Mouse (Mus musculus) stomach, embryonic 15.5 days (tissue): ENCODE data around the gene Mx1. TPM values are rescaled to one million over a fixed set of nuclear protein-coding genes. Genes with fewer than 3 reads are reported as not detected.

Experiments
- ATAC-seq: fragments of 200-750 bp; cut with Nextera tagmentation; 2 replicates; pipeline ENCODE4 v1.8.0; 2017; ENCODE audit warnings: low read depth, moderate number of reproducible peaks, moderate TSS enrichment; ENCODE audit not compliant: insufficient read depth, low FRiP score
- H3K27ac ChIP-seq: fragments of 300-500 bp; sonication (generic); 2 replicates; pipeline ENCODE4 v1.5.1; 2015; ENCODE audit warnings: mild to moderate bottlenecking, inconsistent platforms
- H3K27me3 ChIP-seq: fragments of 300-500 bp; sonication (generic); replicated peaks from 2 replicates; pipeline ENCODE4 v1.6.1; 2015; ENCODE audit warnings: inconsistent platforms
- H3K36me3 ChIP-seq: fragments of 300-500 bp; sonication (generic); 2 replicates; pipeline ENCODE4 v1.6.1; 2015; ENCODE audit warnings: inconsistent platforms
- H3K4me1 ChIP-seq: fragments of 300-500 bp; sonication (generic); 2 replicates; pipeline ENCODE4 v1.6.1; 2015; ENCODE audit warnings: inconsistent platforms
- H3K4me2 ChIP-seq: fragments of 300-500 bp; sonication (generic); 2 replicates; pipeline ENCODE4 v1.6.1; 2015; ENCODE audit warnings: mild to moderate bottlenecking, inconsistent platforms
- H3K4me3 ChIP-seq: fragments of 300-500 bp; sonication (generic); replicated peaks from 2 replicates; pipeline ENCODE4 v1.5.1; 2015; ENCODE audit warnings: inconsistent platforms
- H3K9ac ChIP-seq: fragments of 300-500 bp; sonication (generic); 2 replicates; pipeline ENCODE4 v1.6.1; 2015; ENCODE audit warnings: inconsistent platforms
- H3K9me3 ChIP-seq: fragments of 300-500 bp; sonication (generic); 2 replicates; pipeline ENCODE4 v1.6.1; 2016; ENCODE audit warnings: inconsistent platforms
- WGBS: fragments of 180-500 bp; shearing (Covaris S2); methylation state at CpG from one replicate; pipeline ENCODE4 v1.1.7; 2015; 5-methylcytosine and 5-hydroxymethylcytosine counted together
- polyA plus RNA-seq: library from polyadenylated mRNA; unstranded; fragments of >200 nt; fragmentation: Nextera tagmentation; extraction: Ambion mirVana; gene quantifications from 2 replicates; pipeline ENCODE4 v1.2.1, GENCODE M21; 2015

The Mx1 gene
- polyA plus RNA-seq = 0.35 and 0.39 TPM in 2 replicates

GRCm38 (mm10) chr16:97462481-97463181 lies at the start of gene Mx1:
Gene Mx1, minus strand, starts transcription at chr16:97462907.
- Histone ChIP-seq H3K9me3 (no peaks in the 10 kb centered on the region), H3K36me3 (no peaks in the 10 kb centered on the region), H3K4me1 (no peaks in the 10 kb centered on the region), H3K27ac (no peak within 1 kb of the TSS), H3K4me2 (0 out of 2 replicates have a peak within 1 kb of the TSS, but pooled peaks have one; percentile 3), H3K9ac (no peak within 1 kb of the TSS), H3K27me3 (no peaks in the 10 kb centered on the region), H3K4me3 (no peak within 1 kb of the TSS)
- WGBS = 20% methylated on average over 4 of the region's 4 CpGs
- ATAC-seq = peak; percentile 80; the same call in 1 of the 2 replicates

- no peak overlapping the region for H3K27ac ChIP-seq
- 89% methylated on average over 12 of the region's 12 CpGs for WGBS
- no peaks in the 10 kb centered on the region for H3K27me3 ChIP-seq
- ATAC-seq = no peak
- no peak overlapping the region for H3K4me2 ChIP-seq
- no peaks in the 10 kb centered on the region for H3K9me3 ChIP-seq
- no peak overlapping the region for H3K9ac ChIP-seq
- H3K36me3 ChIP-seq = no peaks in the 10 kb centered on the region
- no peak overlapping the region for H3K4me3 ChIP-seq
- H3K4me1 ChIP-seq = no peaks in the 10 kb centered on the region
Observed at GRCm38 (mm10) chr16:97512347-97512751, 49.6 kb upstream of the Mx1 start.

- no peak overlapping the region for H3K4me3 ChIP-seq
- H3K9me3 ChIP-seq = no peaks in the 10 kb centered on the region
- no peaks in the 10 kb centered on the region for H3K27me3 ChIP-seq
- H3K27ac ChIP-seq = no peak overlapping the region; the same call in 1 of the 2 replicates
- no peaks in the 10 kb centered on the region for H3K36me3 ChIP-seq
- H3K9ac ChIP-seq = no peak overlapping the region
- ATAC-seq = no peak
- H3K4me2 ChIP-seq = no peak overlapping the region
- H3K4me1 ChIP-seq = no peaks in the 10 kb centered on the region
Observed at GRCm38 (mm10) chr16:97511495-97511894, 48.8 kb upstream of the Mx1 start.

GRCm38 (mm10) chr16:97510849-97511248 lies 48.1 kb upstream of the Mx1 start:
- WGBS = 33% methylated on average over 5 of the region's 5 CpGs
- Histone ChIP-seq H3K27ac (no peak overlapping the region), H3K4me2 (no peak overlapping the region), H3K36me3 (no peaks in the 10 kb centered on the region), H3K27me3 (no peaks in the 10 kb centered on the region), H3K4me3 (no peak overlapping the region), H3K9ac (no peak overlapping the region), H3K9me3 (no peaks in the 10 kb centered on the region), H3K4me1 (no peaks in the 10 kb centered on the region)
- no peak for ATAC-seq

GRCm38 (mm10) chr16:97507783-97508182 lies 45.1 kb upstream of the Mx1 start:
- H3K4me3 ChIP-seq = no peak overlapping the region
- no peak overlapping the region for H3K4me2 ChIP-seq
- H3K9me3 ChIP-seq = no peaks in the 10 kb centered on the region
- no peak overlapping the region for H3K27ac ChIP-seq
- no peaks in the 10 kb centered on the region for H3K36me3 ChIP-seq
- H3K4me1 ChIP-seq = no peaks in the 10 kb centered on the region
- H3K9ac ChIP-seq = no peak overlapping the region
- no peak for ATAC-seq
- H3K27me3 ChIP-seq = no peaks in the 10 kb centered on the region

- no peak overlapping the region for H3K27ac ChIP-seq
- H3K4me1 ChIP-seq = no peaks in the 10 kb centered on the region
- no peaks in the 10 kb centered on the region for H3K27me3 ChIP-seq
- WGBS = 68% methylated on average over 3 of the region's 3 CpGs
- H3K36me3 ChIP-seq = no peaks in the 10 kb centered on the region
- no peak overlapping the region for H3K4me2 ChIP-seq
- H3K9me3 ChIP-seq = no peaks in the 10 kb centered on the region
- ATAC-seq = peak; percentile 73
- H3K9ac ChIP-seq = no peak overlapping the region
- no peak overlapping the region for H3K4me3 ChIP-seq
Observed at GRCm38 (mm10) chr16:97504793-97505192, 42.1 kb upstream of the Mx1 start.

GRCm38 (mm10) chr16:97503849-97504248 lies 41.1 kb upstream of the Mx1 start:
- Histone ChIP-seq H3K9me3 (no peaks in the 10 kb centered on the region), H3K4me3 (no peak overlapping the region), H3K9ac (no peak overlapping the region), H3K27ac (no peak overlapping the region), H3K36me3 (no peaks in the 10 kb centered on the region), H3K27me3 (no peaks in the 10 kb centered on the region), H3K4me2 (no peak overlapping the region), H3K4me1 (no peaks in the 10 kb centered on the region)
- ATAC-seq = no peak
- WGBS = 78% methylated on average over 3 of the region's 3 CpGs

GRCm38 (mm10) chr16:97500901-97501300 lies 38.2 kb upstream of the Mx1 start:
- no peak for ATAC-seq
- WGBS = 84% methylated on average over 7 of the region's 7 CpGs
- no peak overlapping the region for H3K4me2 ChIP-seq
- no peaks in the 10 kb centered on the region for H3K4me1 ChIP-seq
- no peak overlapping the region for H3K9ac ChIP-seq
- no peak overlapping the region for H3K27ac ChIP-seq
- H3K9me3 ChIP-seq = no peaks in the 10 kb centered on the region
- H3K36me3 ChIP-seq = no peaks in the 10 kb centered on the region
- no peaks in the 10 kb centered on the region for H3K27me3 ChIP-seq
- H3K4me3 ChIP-seq = no peak overlapping the region

- Histone ChIP-seq H3K4me1 (no peaks in the 10 kb centered on the region), H3K9me3 (no peaks in the 10 kb centered on the region), H3K27ac (no peak overlapping the region), H3K36me3 (no peaks in the 10 kb centered on the region), H3K27me3 (no peaks in the 10 kb centered on the region), H3K9ac (no peak overlapping the region), H3K4me2 (no peak overlapping the region), H3K4me3 (no peak overlapping the region)
- WGBS = 90% methylated on average over 7 of the region's 7 CpGs
- no peak for ATAC-seq
Observed at GRCm38 (mm10) chr16:97499450-97499849, 36.7 kb upstream of the Mx1 start.

GRCm38 (mm10) chr16:97498139-97498538 lies 35.4 kb upstream of the Mx1 start:
- WGBS = 87% methylated on average over 3 of the region's 3 CpGs
- Histone ChIP-seq H3K4me3 (no peak overlapping the region), H3K9ac (no peak overlapping the region), H3K27me3 (no peaks in the 10 kb centered on the region), H3K27ac (no peak overlapping the region), H3K36me3 (no peaks in the 10 kb centered on the region), H3K4me2 (no peak overlapping the region), H3K4me1 (no peaks in the 10 kb centered on the region), H3K9me3 (no peaks in the 10 kb centered on the region)
- ATAC-seq = no peak; the same call in 1 of the 2 replicates

- Histone ChIP-seq H3K36me3 (no peaks in the 10 kb centered on the region), H3K9ac (no peak overlapping the region), H3K4me1 (no peaks in the 10 kb centered on the region), H3K4me3 (no peak overlapping the region), H3K9me3 (no peaks in the 10 kb centered on the region), H3K4me2 (no peak overlapping the region), H3K27ac (no peak overlapping the region), H3K27me3 (no peaks in the 10 kb centered on the region)
- peak; percentile 54; the same call in 1 of the 2 replicates for ATAC-seq
- 33% methylated on average over 5 of the region's 5 CpGs for WGBS
Observed at GRCm38 (mm10) chr16:97497682-97498081, 35.0 kb upstream of the Mx1 start.

GRCm38 (mm10) chr16:97496026-97496425 lies 33.3 kb upstream of the Mx1 start:
- 0 out of 2 replicates have a peak, but pooled peaks have one; percentile 16 for ATAC-seq
- Histone ChIP-seq H3K36me3 (no peaks in the 10 kb centered on the region), H3K9me3 (no peaks in the 10 kb centered on the region), H3K9ac (no peak overlapping the region), H3K4me2 (no peak overlapping the region), H3K4me1 (no peaks in the 10 kb centered on the region), H3K27me3 (no peaks in the 10 kb centered on the region), H3K27ac (peak overlapping the region; percentile 64), H3K4me3 (no peak overlapping the region)
- 33% methylated on average over 3 of the region's 3 CpGs for WGBS
